Mouse (Mus musculus) liver, postnatal 0 days (tissue): Measurements from ENCODE around the gene Iqgap1. TPM values are rescaled to one million over a fixed set of nuclear protein-coding genes. Genes with fewer than 3 reads are reported as not detected.
"Not testable (repeated sequence)": the region's sequence is repeated elsewhere in the genome, so short reads cannot be mapped to it uniquely, and the experiment has no call there.

Experiments used
- ATAC-seq: fragments of 200-750 bp; cut with Nextera tagmentation; 2 replicates; pipeline ENCODE4 v1.8.0; 2017; ENCODE audit warnings: mild to moderate bottlenecking, moderate library complexity
- DNase-seq: peaks from one replicate; pipeline ENCODE4 v3.0.0-alpha.2; 2016
- H3K27ac ChIP-seq: fragments of 300-500 bp; sonication (generic); 2 replicates; pipeline ENCODE4 v1.5.1; 2014; ENCODE audit warnings: antibody characterized with exemption, moderate library complexity, mild to moderate bottlenecking, low read depth
- H3K27me3 ChIP-seq: fragments of 300-500 bp; sonication (generic); 2 replicates; pipeline ENCODE4 v1.6.1; 2014; ENCODE audit warnings: low read length, control low read depth, mixed read lengths; ENCODE audit not compliant: insufficient read depth
- H3K36me3 ChIP-seq: fragments of 300-500 bp; sonication (generic); replicated peaks from 2 replicates; pipeline ENCODE4 v1.6.1; 2014; ENCODE audit warnings: mild to moderate bottlenecking, control low read depth, low read length, moderate library complexity, mixed read lengths; ENCODE audit not compliant: insufficient read depth
- H3K4me1 ChIP-seq: fragments of 300-500 bp; sonication (generic); 2 replicates; pipeline ENCODE4 v1.6.1; 2014; ENCODE audit warnings: antibody characterized with exemption, mild to moderate bottlenecking, control low read depth; ENCODE audit not compliant: insufficient read depth
- H3K4me2 ChIP-seq: fragments of 300-500 bp; sonication (generic); 2 replicates; pipeline ENCODE4 v1.6.1; 2014; ENCODE audit warnings: low read depth, mild to moderate bottlenecking, low read length, moderate library complexity, mixed read lengths
- H3K4me3 ChIP-seq: fragments of 300-500 bp; sonication (generic); 2 replicates; pipeline ENCODE4 v1.5.1; 2014; ENCODE audit warnings: low read depth, low read length
- H3K9ac ChIP-seq: fragments of 300-500 bp; sonication (generic); replicated peaks from 2 replicates; pipeline ENCODE4 v1.6.1; 2014; ENCODE audit warnings: mild to moderate bottlenecking, moderate library complexity
- H3K9me3 ChIP-seq: fragments of 300-500 bp; sonication (generic); 2 replicates; pipeline ENCODE4 v1.6.1; 2016; ENCODE audit warnings: mild to moderate bottlenecking, control low read depth, low read length, mixed read lengths
- CTCF ChIP-seq: sonication (generic); IDR thresholded peaks from 2 replicates; pipeline ENCODE4 v1.5.1; 2016; ENCODE audit warnings: antibody characterized with exemption, low read depth
- EP300 ChIP-seq: IDR thresholded peaks from 2 replicates; pipeline ENCODE4 v1.6.1; 2016; ENCODE audit warnings: antibody characterized with exemption, low read depth, mild to moderate bottlenecking
- WGBS: fragments of 180-500 bp; shearing (Covaris S2); extraction: QIAGEN DNeasy Blood & Tissue Kit; methylation state at CpG from one replicate; pipeline ENCODE4 v1.1.7; 2014; ENCODE audit not compliant: insufficient replicate concordance; 5-methylcytosine and 5-hydroxymethylcytosine counted together
- polyA plus RNA-seq: library from polyadenylated mRNA; unstranded; fragments of >200 nt; fragmentation: Nextera tagmentation; extraction: Ambion mirVana; gene quantifications from 2 replicates; pipeline ENCODE4 v1.2.1, GENCODE M21; 2015

Gene Iqgap1
- polyA plus RNA-seq, 1 experiment from 2014 or later, result 13.6 TPM

GRCm38 (mm10) chr7:80754086-80754485 is 71.7 kb downstream of the Iqgap1 start:
- Histone ChIP-seq H3K27ac (peak overlapping the region; percentile 59; the same call in 1 of the 2 replicates), H3K4me2 (no peak overlapping the region), H3K27me3 (no peaks in the 10 kb centered on the region), H3K4me3 (no peak overlapping the region), H3K4me1 (peaks cover 3% of the 10 kb centered on the region; the same call in 1 of the 2 replicates), H3K9ac (no peak overlapping the region), H3K9me3 (no peaks in the 10 kb centered on the region), H3K36me3 (peaks cover 70% of the 10 kb centered on the region)
- DNase-seq, result no peak
- ATAC-seq, result peak; percentile 43; the same call in 1 of the 2 replicates
- 63% methylated on average over 2 of the region's 2 CpGs for WGBS
- no peak for TF ChIP-seq EP300
- TF ChIP-seq CTCF, result no peak

GRCm38 (mm10) chr7:80753613-80754012 is 72.2 kb downstream of the Iqgap1 start:
- Histone ChIP-seq H3K4me3 (no peak overlapping the region), H3K27ac (peak overlapping the region; percentile 59; the same call in 1 of the 2 replicates), H3K36me3 (peaks cover 72% of the 10 kb centered on the region), H3K4me2 (no peak overlapping the region), H3K4me1 (peaks cover 3% of the 10 kb centered on the region; the same call in 1 of the 2 replicates), H3K9me3 (no peaks in the 10 kb centered on the region), H3K9ac (no peak overlapping the region), H3K27me3 (no peaks in the 10 kb centered on the region)
- WGBS, result 69% methylated on average over 2 of the region's 2 CpGs
- DNase-seq, result no peak
- peak; percentile 49 for ATAC-seq
- TF ChIP-seq EP300, result no peak
- no peak for TF ChIP-seq CTCF

DNA sequence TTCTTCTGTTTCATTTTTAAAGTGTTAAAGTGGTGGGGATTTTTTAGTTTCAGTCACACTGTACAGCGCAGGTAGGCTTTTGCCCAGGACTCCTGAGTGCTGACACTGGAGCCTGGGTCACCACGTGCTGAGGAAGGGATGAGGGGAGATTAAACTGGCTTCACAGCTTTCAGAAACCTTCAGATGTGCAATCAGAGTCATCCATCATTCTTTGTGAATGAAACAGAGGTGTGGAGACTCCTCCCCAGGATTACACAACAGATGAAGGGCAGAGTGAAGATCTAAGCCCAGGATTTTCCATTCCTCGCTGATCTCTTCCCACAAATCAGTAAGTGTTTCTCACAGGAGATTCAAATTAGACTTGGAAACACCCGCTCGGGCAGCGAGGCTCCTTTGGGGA is 76.2 kb downstream of the Iqgap1 start:
- Histone ChIP-seq H3K4me1 (peaks cover 3% of the 10 kb centered on the region; the same call in 1 of the 2 replicates), H3K36me3 (peaks cover 74% of the 10 kb centered on the region), H3K9me3 (no peaks in the 10 kb centered on the region), H3K4me3 (no peak overlapping the region), H3K27me3 (no peaks in the 10 kb centered on the region), H3K4me2 (no peak overlapping the region), H3K27ac (no peak overlapping the region), H3K9ac (no peak overlapping the region)
- no peak for ATAC-seq
- 77% methylated on average over 6 of the region's 6 CpGs for WGBS
- TF ChIP-seq CTCF (no peak), EP300 (no peak)
- no peak for DNase-seq

- H3K4me3 ChIP-seq, H3K4me2 ChIP-seq, H3K9ac ChIP-seq, H3K4me1 ChIP-seq, H3K27me3 ChIP-seq, DNase-seq, ATAC-seq, H3K9me3 ChIP-seq, H3K27ac ChIP-seq: not testable (repeated sequence)
- peaks cover 76% of the 10 kb centered on the region for H3K36me3 ChIP-seq
- 87% methylated on average over 10 of the region's 10 CpGs for WGBS
Observed at GRCm38 (mm10) chr7:80749109-80749508, 76.7 kb downstream of the Iqgap1 start.

DNA sequence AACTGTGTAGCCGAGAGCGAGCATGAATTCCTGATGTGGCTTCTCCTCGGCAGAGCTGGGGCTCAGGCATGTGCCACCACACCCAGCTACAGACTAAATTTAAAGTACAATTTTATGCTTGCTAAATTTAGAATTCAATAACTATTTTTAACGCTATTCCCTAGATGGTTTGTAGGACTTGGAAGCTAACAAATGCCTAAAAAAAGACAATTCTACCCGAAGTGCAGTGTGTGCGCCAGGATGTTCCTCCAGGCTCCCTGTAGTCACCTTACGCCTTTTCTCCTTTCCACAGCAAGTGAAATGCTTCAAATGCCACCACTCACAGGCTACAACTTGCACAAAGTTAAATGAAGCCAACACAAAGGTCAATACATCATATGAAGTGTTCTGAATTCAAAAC is 78.4 kb downstream of the Iqgap1 start:
- Histone ChIP-seq H3K36me3 (peaks cover 78% of the 10 kb centered on the region), H3K4me2 (no peak overlapping the region), H3K4me1 (no peaks in the 10 kb centered on the region), H3K27ac (no peak overlapping the region), H3K9ac (no peak overlapping the region), H3K9me3 (no peaks in the 10 kb centered on the region), H3K27me3 (no peaks in the 10 kb centered on the region), H3K4me3 (no peak overlapping the region)
- TF ChIP-seq EP300 (no peak), CTCF (no peak)
- WGBS, result 84% methylated on average over 7 of the region's 7 CpGs
- ATAC-seq, result no peak
- no peak for DNase-seq

DNA sequence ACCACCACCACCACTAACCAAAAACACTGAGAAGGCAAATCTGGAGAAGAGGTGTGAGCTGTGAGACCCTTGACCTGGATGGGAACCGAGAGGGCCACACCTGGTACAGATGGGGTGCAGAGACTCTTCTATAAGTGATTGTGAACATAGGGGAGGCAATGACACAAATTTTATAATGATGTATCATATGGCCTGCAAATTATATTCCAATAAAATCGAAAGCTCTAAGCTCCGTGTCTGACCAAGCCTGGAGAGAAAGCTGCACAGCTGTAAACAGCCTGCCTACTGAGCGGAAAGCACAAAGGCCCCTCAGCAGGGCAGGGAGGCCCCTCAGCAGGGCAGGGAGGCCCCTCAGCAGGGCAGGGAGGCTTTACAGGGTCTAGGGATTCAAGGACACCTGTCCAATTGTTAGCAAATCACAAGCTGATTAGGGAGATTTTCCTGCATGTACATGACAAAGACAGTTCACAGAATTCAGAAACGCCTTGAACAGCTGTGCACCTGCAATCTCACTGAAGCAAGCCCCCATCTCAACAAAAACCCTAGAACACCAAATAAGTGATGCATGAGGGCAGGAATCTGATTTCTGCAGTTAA is 79.5 kb downstream of the Iqgap1 start:
- H3K27me3 ChIP-seq, result no peaks in the 10 kb centered on the region
- ATAC-seq (no peak), DNase-seq (no peak)
- H3K27ac ChIP-seq, result no peak overlapping the region
- TF ChIP-seq CTCF (no peak), EP300 (no peak)
- H3K4me1 ChIP-seq, result no peaks in the 10 kb centered on the region
- no peak overlapping the region; the same call in 1 of the 2 replicates for H3K9ac ChIP-seq
- H3K4me2 ChIP-seq, result no peak overlapping the region
- 76% methylated on average over 5 of the region's 5 CpGs for WGBS
- H3K36me3 ChIP-seq, result peaks cover 78% of the 10 kb centered on the region
- H3K9me3 ChIP-seq, result no peaks in the 10 kb centered on the region
- H3K4me3 ChIP-seq, result no peak overlapping the region

DNA sequence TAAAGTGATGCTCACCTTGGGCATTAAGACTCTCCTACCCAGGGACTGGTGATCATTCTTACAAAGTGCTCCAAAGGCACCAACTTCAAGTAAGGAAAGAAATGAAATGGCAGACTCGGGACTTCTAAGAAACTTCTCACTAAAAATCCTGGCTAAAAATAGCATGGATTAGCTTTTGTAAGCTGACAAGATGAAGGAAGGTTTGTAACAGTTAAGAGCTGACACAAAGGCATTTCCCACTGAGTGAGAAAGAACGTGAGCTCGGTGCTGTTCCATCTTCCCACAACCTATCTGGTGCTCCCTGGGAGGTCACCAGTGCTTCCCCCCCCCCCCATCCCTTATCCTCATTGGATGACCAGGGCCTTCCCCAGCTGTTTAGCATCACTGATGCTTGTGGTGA is 80.0 kb downstream of the Iqgap1 start:
- ATAC-seq (no peak), DNase-seq (no peak)
- Histone ChIP-seq H3K4me2 (no peak overlapping the region), H3K27ac (no peak overlapping the region), H3K27me3 (no peaks in the 10 kb centered on the region), H3K9ac (no peak overlapping the region; the same call in 1 of the 2 replicates), H3K9me3 (no peaks in the 10 kb centered on the region), H3K4me1 (no peaks in the 10 kb centered on the region), H3K4me3 (no peak overlapping the region), H3K36me3 (peaks cover 73% of the 10 kb centered on the region)
- no peak for TF ChIP-seq CTCF
- no peak for TF ChIP-seq EP300
- WGBS, result 62% methylated on average over 3 of the region's 3 CpGs
